Mouse (Mus musculus): ENCODE measurements around the gene Pex1. TPM values are rescaled to one million over a fixed set of nuclear protein-coding genes. Genes with fewer than 3 reads are reported as not detected.

The Pex1 gene
- total and polyA plus RNA-seq, 3 experiments, result 6.3 to 19.4 TPM; not detected in 1

DNA sequence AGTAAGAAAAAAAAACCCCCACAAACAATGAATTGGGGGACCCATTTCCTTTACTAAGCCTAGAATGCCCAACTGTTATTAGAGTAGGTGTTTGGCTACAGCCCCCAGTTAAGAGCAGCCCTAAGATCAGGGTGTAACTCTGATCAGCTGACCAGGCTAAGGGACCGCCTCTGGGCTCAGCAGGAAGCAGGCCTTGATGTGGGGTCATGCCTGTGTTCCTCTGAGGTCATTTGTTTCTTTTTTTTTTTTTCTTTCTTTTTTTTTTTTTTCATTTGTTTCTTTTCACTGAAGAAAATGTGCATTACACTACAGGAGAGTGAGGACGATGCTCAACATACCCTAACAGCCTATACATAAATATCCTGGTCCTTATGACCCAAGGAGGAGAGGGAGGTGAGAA lies 17.9 kb upstream of the Pex1 start:
- Histone ChIP-seq H3K36me3 (ENCODE audit: control insufficient read depth in 1 of 2, insufficient read depth in 2 of 2, low read length in 2 of 2) (peaks cover 0 to 25% of the 10 kb centered on the region in 2 experiments; a peak in 2 of 4 replicates), H3K9me3 (replicated peaks; ENCODE audit: insufficient read depth, low read length) (no peaks in the 10 kb centered on the region), H3K4me3 (ENCODE audit: control insufficient read depth in 1 of 2, insufficient read depth in 1 of 2, low read depth in 2 of 2, low read length in 2 of 2) (no peak overlapping the region), H3K4me1 (ENCODE audit: control insufficient read depth in 1 of 2, insufficient read depth in 2 of 2, low read length in 2 of 2) (no peaks in the 10 kb centered on the region), H3K27ac (ENCODE audit: control insufficient read depth, low read depth, low read length) (no peak overlapping the region), H3K79me2 (ENCODE audit: control insufficient read depth, insufficient read depth, low read length, poor library complexity) (no peaks in the 10 kb centered on the region), H3K27me3 (ENCODE audit: control insufficient read depth in 1 of 2, insufficient read depth in 2 of 2, low read length in 2 of 2) (no peaks in the 10 kb centered on the region), H3K9ac (ENCODE audit: control insufficient read depth, low read depth, low read length, poor library complexity, severe bottlenecking) (no peak overlapping the region)
- DNase-seq (ENCODE audit: low read depth, low spot score), result no peak
- no peak for TF ChIP-seq ZKSCAN1 (IDR thresholded peaks at IDR 0.05; ENCODE audit: low read depth, low read length)
- no peak for TF ChIP-seq NRF1 (IDR thresholded peaks at IDR 0.05; ENCODE audit: insufficient read depth, low read depth, low read length, poor library complexity, severe bottlenecking)
- no peak for TF ChIP-seq POLR2AphosphoS2 (IDR thresholded peaks at IDR 0.05; ENCODE audit: low read length)
- no peak for TF ChIP-seq GABPA (IDR thresholded peaks at IDR 0.05; ENCODE audit: low read depth, low read length)
- TF ChIP-seq TAL1 (IDR thresholded peaks at IDR 0.05; ENCODE audit: low read length), result no peak
- TF ChIP-seq MAX (IDR thresholded peaks at IDR 0.05; ENCODE audit: low read length), result no peak
- no peak for TF ChIP-seq RCOR1 (IDR thresholded peaks at IDR 0.05; ENCODE audit: low read depth, low read length)
- no peak for TF ChIP-seq MAFK (IDR thresholded peaks at IDR 0.05; ENCODE audit: borderline replicate concordance, low read depth, low read length)
- TF ChIP-seq MYB (IDR thresholded peaks at IDR 0.05; ENCODE audit: low read depth, low read length), result no peak
- TF ChIP-seq CTCF (IDR thresholded peaks at IDR 0.05 in 2 of 3, conservative IDR thresholded peaks at IDR 0.05 in 1 of 3; ENCODE audit: control insufficient read depth in 1 of 3, insufficient read depth in 1 of 3, low read depth in 2 of 3, low read length in 3 of 3, poor library complexity in 1 of 3, severe bottlenecking in 1 of 3), result no peak
- TF ChIP-seq SIN3A (IDR thresholded peaks at IDR 0.05; ENCODE audit: low read length), result no peak

DNA sequence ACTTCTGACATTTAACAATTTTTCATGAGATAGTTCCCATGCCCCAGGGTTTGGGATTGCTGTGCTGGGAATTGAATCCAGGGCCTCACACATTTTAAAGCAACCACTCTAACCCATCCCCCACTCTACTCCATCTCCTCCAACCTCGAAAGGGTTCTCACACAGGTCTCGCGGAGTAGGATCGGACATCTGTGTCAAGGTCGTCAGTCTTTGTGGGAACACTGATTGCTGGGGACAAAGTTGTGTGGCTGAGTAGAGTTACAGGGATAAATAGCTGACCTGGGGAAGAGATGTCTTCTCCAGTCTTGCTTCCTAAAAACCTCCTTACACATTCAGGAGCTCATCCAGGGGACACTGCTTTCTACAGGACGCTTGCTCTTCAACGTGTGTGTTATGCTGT lies 16.8 kb upstream of the Pex1 start:
- Histone ChIP-seq H3K4me1 (ENCODE audit: control insufficient read depth in 1 of 2, insufficient read depth in 2 of 2, low read length in 2 of 2) (no peaks in the 10 kb centered on the region), H3K36me3 (ENCODE audit: control insufficient read depth in 1 of 2, insufficient read depth in 2 of 2, low read length in 2 of 2) (peaks cover 0 to 21% of the 10 kb centered on the region in 2 experiments; a peak in 2 of 4 replicates), H3K27ac (ENCODE audit: control insufficient read depth, low read depth, low read length) (no peak overlapping the region), H3K27me3 (ENCODE audit: control insufficient read depth in 1 of 2, insufficient read depth in 2 of 2, low read length in 2 of 2) (no peaks in the 10 kb centered on the region), H3K79me2 (ENCODE audit: control insufficient read depth, insufficient read depth, low read length, poor library complexity) (no peaks in the 10 kb centered on the region; the same call in 1 of the 2 replicates), H3K9ac (ENCODE audit: control insufficient read depth, low read depth, low read length, poor library complexity, severe bottlenecking) (no peak overlapping the region), H3K4me3 (ENCODE audit: control insufficient read depth in 1 of 2, insufficient read depth in 1 of 2, low read depth in 2 of 2, low read length in 2 of 2) (no peak overlapping the region), H3K9me3 (replicated peaks; ENCODE audit: insufficient read depth, low read length) (no peaks in the 10 kb centered on the region)
- TF ChIP-seq E2F4 (IDR thresholded peaks at IDR 0.05; ENCODE audit: borderline replicate concordance, low read depth, low read length), result no peak
- TF ChIP-seq RCOR1 (IDR thresholded peaks at IDR 0.05; ENCODE audit: low read depth, low read length), result no peak
- no peak for TF ChIP-seq TCF12 (IDR thresholded peaks at IDR 0.05; ENCODE audit: low read depth, low read length)
- no peak for TF ChIP-seq MEF2A (IDR thresholded peaks at IDR 0.05; ENCODE audit: extremely low read depth, insufficient replicate concordance, low read depth, low read length, poor library complexity, severe bottlenecking)
- no peak for TF ChIP-seq CHD2 (IDR thresholded peaks at IDR 0.05; ENCODE audit: low read length)
- TF ChIP-seq MYB (IDR thresholded peaks at IDR 0.05; ENCODE audit: low read depth, low read length), result no peak
- no peak for TF ChIP-seq TAL1 (IDR thresholded peaks at IDR 0.05; ENCODE audit: low read length)
- no peak for TF ChIP-seq ZKSCAN1 (IDR thresholded peaks at IDR 0.05; ENCODE audit: low read depth, low read length)
- no peak for TF ChIP-seq UBTF (IDR thresholded peaks at IDR 0.05; ENCODE audit: borderline replicate concordance, insufficient read depth, low read depth, low read length)
- no peak for TF ChIP-seq SMC3 (IDR thresholded peaks at IDR 0.05; ENCODE audit: low read depth, low read length)
- TF ChIP-seq JUND (IDR thresholded peaks at IDR 0.05; ENCODE audit: low read depth, low read length), result no peak
- TF ChIP-seq HCFC1 (IDR thresholded peaks at IDR 0.05; ENCODE audit: low read depth, low read length), result no peak
- no peak for TF ChIP-seq RAD21 (IDR thresholded peaks at IDR 0.05; ENCODE audit: low read depth, low read length)
- TF ChIP-seq MAFK (IDR thresholded peaks at IDR 0.05; ENCODE audit: borderline replicate concordance, low read depth, low read length), result no peak
- no peak for TF ChIP-seq TBP (IDR thresholded peaks at IDR 0.05; ENCODE audit: low read depth, low read length)
- no peak for TF ChIP-seq USF2 (IDR thresholded peaks at IDR 0.05; ENCODE audit: borderline replicate concordance in 1 of 2, insufficient read depth in 1 of 2, low read depth in 1 of 2, low read length in 2 of 2)
- no peak for TF ChIP-seq USF1 (IDR thresholded peaks at IDR 0.05; ENCODE audit: low read depth, low read length)
- no peak for TF ChIP-seq CHD1 (IDR thresholded peaks at IDR 0.05; ENCODE audit: low read depth, low read length)
- no peak for TF ChIP-seq NELFE (IDR thresholded peaks at IDR 0.05; ENCODE audit: low read depth, low read length)
- DNase-seq (ENCODE audit: low read depth, low spot score), result no peak

Measured in MEL (cell line).